Mouse (Mus musculus): Measurements from ENCODE around the gene Slc35f1. TPM values are rescaled to one million over a fixed set of nuclear protein-coding genes. Genes with fewer than 3 reads are reported as not detected.

Gene Slc35f1
- total and polyA plus RNA-seq, 3 experiments = not detected

DNA sequence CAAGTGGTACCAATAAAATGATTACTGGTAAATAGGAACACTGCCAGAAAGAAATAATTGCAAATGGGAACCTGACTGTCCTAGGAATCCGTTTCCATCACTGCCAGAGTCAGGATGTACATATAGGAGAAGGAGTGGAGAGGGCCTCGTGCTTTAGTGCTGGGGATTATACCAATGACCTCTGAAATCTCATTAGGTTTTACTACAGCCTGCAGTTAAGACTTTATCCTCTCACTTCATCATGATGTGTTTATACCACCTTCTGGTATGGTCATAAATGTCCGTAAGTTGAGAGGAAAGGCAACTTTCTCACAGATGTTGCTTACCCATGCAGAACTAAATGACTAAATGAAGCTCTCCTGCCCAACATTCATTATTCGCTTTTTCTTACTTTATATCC is 401.2 kb downstream of the Slc35f1 start:
- Histone ChIP-seq H3K27ac (ENCODE audit: control insufficient read depth, low read depth, low read length) (no peak overlapping the region), H3K36me3 (ENCODE audit: control insufficient read depth in 1 of 2, insufficient read depth in 2 of 2, low read length in 2 of 2) (no peaks in the 10 kb centered on the region), H3K4me1 (ENCODE audit: control insufficient read depth in 1 of 2, insufficient read depth in 2 of 2, low read length in 2 of 2) (no peaks in the 10 kb centered on the region), H3K9ac (ENCODE audit: control insufficient read depth, low read depth, low read length, poor library complexity, severe bottlenecking) (no peak overlapping the region), H3K27me3 (ENCODE audit: control insufficient read depth in 1 of 2, insufficient read depth in 2 of 2, low read length in 2 of 2) (no peaks in the 10 kb centered on the region), H3K9me3 (replicated peaks; ENCODE audit: insufficient read depth, low read length) (no peaks in the 10 kb centered on the region), H3K79me2 (ENCODE audit: control insufficient read depth, insufficient read depth, low read length, poor library complexity) (no peaks in the 10 kb centered on the region), H3K4me3 (ENCODE audit: control insufficient read depth in 1 of 2, insufficient read depth in 1 of 2, low read depth in 2 of 2, low read length in 2 of 2) (no peak overlapping the region)
- DNase-seq (ENCODE audit: low read depth, low spot score) = no peak
- TF ChIP-seq MAZ (IDR thresholded peaks at IDR 0.05; ENCODE audit: low read depth, low read length) (no peak), MAX (IDR thresholded peaks at IDR 0.05; ENCODE audit: low read length) (no peak), CHD2 (IDR thresholded peaks at IDR 0.05; ENCODE audit: low read length) (no peak), KAT2A (conservative IDR thresholded peaks at IDR 0.05; ENCODE audit: low read depth, low read length) (no peak), EP300 (IDR thresholded peaks at IDR 0.05; ENCODE audit: low read depth in 1 of 2, low read length in 2 of 2) (no peak), TAL1 (IDR thresholded peaks at IDR 0.05; ENCODE audit: low read length) (no peak), GATA1 (IDR thresholded peaks at IDR 0.05; ENCODE audit: low read depth, low read length) (no peak), MYB (IDR thresholded peaks at IDR 0.05; ENCODE audit: low read depth, low read length) (no peak), BHLHE40 (IDR thresholded peaks at IDR 0.05; ENCODE audit: borderline replicate concordance, low read depth, low read length) (no peak), ZKSCAN1 (IDR thresholded peaks at IDR 0.05; ENCODE audit: low read depth, low read length) (no peak)

DNA sequence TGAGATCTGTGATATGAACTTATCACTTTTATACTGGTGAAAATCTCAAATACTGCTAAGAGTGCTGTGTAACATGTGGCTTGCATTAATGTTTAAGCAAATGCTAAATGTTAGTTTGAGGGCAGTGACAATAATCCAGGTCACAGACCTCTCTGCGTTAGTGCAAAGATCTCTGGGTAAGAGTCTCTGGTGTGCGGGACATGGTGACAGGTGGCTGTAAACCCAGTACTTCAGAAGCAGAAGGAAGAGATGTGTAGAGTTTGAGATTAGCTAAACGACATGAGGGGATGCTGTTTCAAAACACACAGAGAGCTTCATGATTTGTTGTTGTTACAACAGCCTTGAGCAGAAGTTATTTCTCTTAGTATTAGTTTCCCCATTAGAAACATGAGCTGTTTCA is 406.1 kb downstream of the Slc35f1 start:
- no peak for DNase-seq (ENCODE audit: low read depth, low spot score)

DNA sequence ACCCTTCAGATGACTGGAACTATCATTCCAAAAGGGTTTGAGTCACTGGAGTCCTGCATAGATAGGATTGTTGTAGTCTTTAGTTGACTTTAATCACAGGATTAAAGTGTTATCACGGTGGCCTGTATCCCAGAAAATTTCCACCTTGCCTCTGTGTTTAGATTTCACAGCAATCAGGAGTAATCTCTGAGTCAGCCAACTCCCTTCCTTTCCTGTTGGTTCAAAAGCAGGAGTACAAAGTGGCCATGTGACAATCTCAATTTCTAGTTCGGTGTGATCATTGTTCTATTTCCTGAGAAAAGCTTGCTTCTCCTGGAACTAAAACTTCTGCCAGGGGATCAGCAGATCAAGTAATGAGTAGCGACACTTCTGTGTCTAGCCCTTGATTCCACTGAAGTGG is 410.5 kb downstream of the Slc35f1 start:
- no peaks in the 10 kb centered on the region for H3K36me3 ChIP-seq (ENCODE audit: control insufficient read depth in 1 of 2, insufficient read depth in 2 of 2, low read length in 2 of 2)
- TF ChIP-seq POLR2AphosphoS2 (IDR thresholded peaks at IDR 0.05; ENCODE audit: low read length) (no peak), TBP (IDR thresholded peaks at IDR 0.05; ENCODE audit: low read depth, low read length) (no peak), MYC (IDR thresholded peaks at IDR 0.05; ENCODE audit: low read depth, low read length) (no peak)
- DNase-seq (ENCODE audit: low read depth, low spot score) = no peak

More for the DNA sequence above, 406.1 kb downstream of the Slc35f1 start:
- no peaks in the 10 kb centered on the region for H3K36me3 ChIP-seq (ENCODE audit: control insufficient read depth in 1 of 2, insufficient read depth in 2 of 2, low read length in 2 of 2)
- H3K4me1 ChIP-seq (ENCODE audit: control insufficient read depth in 1 of 2, insufficient read depth in 2 of 2, low read length in 2 of 2) = no peaks in the 10 kb centered on the region
- H3K9ac ChIP-seq (ENCODE audit: control insufficient read depth, low read depth, low read length, poor library complexity, severe bottlenecking) = no peak overlapping the region
- H3K79me2 ChIP-seq (ENCODE audit: control insufficient read depth, insufficient read depth, low read length, poor library complexity) = no peaks in the 10 kb centered on the region
- no peak for TF ChIP-seq TBP (IDR thresholded peaks at IDR 0.05; ENCODE audit: low read depth, low read length)
- TF ChIP-seq USF2 (IDR thresholded peaks at IDR 0.05; ENCODE audit: borderline replicate concordance in 1 of 2, insufficient read depth in 1 of 2, low read depth in 1 of 2, low read length in 2 of 2) = no peak
- TF ChIP-seq SMC3 (IDR thresholded peaks at IDR 0.05; ENCODE audit: low read depth, low read length) = no peak
- TF ChIP-seq RAD21 (IDR thresholded peaks at IDR 0.05; ENCODE audit: low read depth, low read length) = no peak
- TF ChIP-seq ZNF384 (IDR thresholded peaks at IDR 0.05; ENCODE audit: low read depth, low read length) = no peak
- TF ChIP-seq MEF2A (IDR thresholded peaks at IDR 0.05; ENCODE audit: extremely low read depth, insufficient replicate concordance, low read depth, low read length, poor library complexity, severe bottlenecking) = no peak
- no peak for TF ChIP-seq MYC (IDR thresholded peaks at IDR 0.05; ENCODE audit: low read depth, low read length)
- TF ChIP-seq POLR2AphosphoS5 (IDR thresholded peaks at IDR 0.05; ENCODE audit: borderline replicate concordance, low read depth, low read length) = no peak
- TF ChIP-seq CHD2 (IDR thresholded peaks at IDR 0.05; ENCODE audit: low read length) = no peak
- H3K27me3 ChIP-seq (ENCODE audit: control insufficient read depth in 1 of 2, insufficient read depth in 2 of 2, low read length in 2 of 2) = no peaks in the 10 kb centered on the region
- H3K27ac ChIP-seq (ENCODE audit: control insufficient read depth, low read depth, low read length) = no peak overlapping the region
- H3K9me3 ChIP-seq (replicated peaks; ENCODE audit: insufficient read depth, low read length) = no peaks in the 10 kb centered on the region
- no peak overlapping the region for H3K4me3 ChIP-seq (ENCODE audit: control insufficient read depth in 1 of 2, insufficient read depth in 1 of 2, low read depth in 2 of 2, low read length in 2 of 2)

More for the DNA sequence above, 410.5 kb downstream of the Slc35f1 start:
- Histone ChIP-seq H3K9ac (ENCODE audit: control insufficient read depth, low read depth, low read length, poor library complexity, severe bottlenecking) (no peak overlapping the region), H3K4me1 (ENCODE audit: control insufficient read depth in 1 of 2, insufficient read depth in 2 of 2, low read length in 2 of 2) (no peaks in the 10 kb centered on the region), H3K9me3 (replicated peaks; ENCODE audit: insufficient read depth, low read length) (no peaks in the 10 kb centered on the region), H3K79me2 (ENCODE audit: control insufficient read depth, insufficient read depth, low read length, poor library complexity) (no peaks in the 10 kb centered on the region), H3K4me3 (ENCODE audit: control insufficient read depth in 1 of 2, insufficient read depth in 1 of 2, low read depth in 2 of 2, low read length in 2 of 2) (no peak overlapping the region), H3K27me3 (ENCODE audit: control insufficient read depth in 1 of 2, insufficient read depth in 2 of 2, low read length in 2 of 2) (no peaks in the 10 kb centered on the region), H3K27ac (ENCODE audit: control insufficient read depth, low read depth, low read length) (no peak overlapping the region)

Measured in MEL (cell line).